Mouse (Mus musculus): Measurements from ENCODE around the gene Apaf1.

GRCm38 (mm10) chr10:91033942-91034341, 48.6 kb downstream of the Apaf1 start:
- TF ChIP-seq GABPA (IDR thresholded peaks at IDR 0.05; ENCODE audit: insufficient replicate concordance, low read depth, low read length) (no peak), ZKSCAN1 (IDR thresholded peaks at IDR 0.05; ENCODE audit: borderline replicate concordance, low read depth, low read length) (no peak), POLR2A (IDR thresholded peaks at IDR 0.05; ENCODE audit: low read depth, low read length) (no peak), CTCF (conservative IDR thresholded peaks at IDR 0.05 in 1 of 2, IDR thresholded peaks at IDR 0.05 in 1 of 2; ENCODE audit: low read depth in 2 of 2, low read length in 2 of 2) (peak; percentile 86 to 89), ETS1 (conservative IDR thresholded peaks at IDR 0.05; ENCODE audit: low read depth, low read length) (no peak)
